Mouse (Mus musculus) gastrocnemius, postnatal 10 days (tissue): ENCODE measurements at regions not wholly inside any gene's neighbourhood (a gene's known extent, or its start where the extent isn't known, plus 50 kb on each side); places are given as distances from the start of the nearest gene placed in this dataset.

Experiments used
- DNase-seq: peaks from one replicate; pipeline ENCODE4 v3.0.0; 2021; ENCODE audit warnings: mixed read lengths

DNA sequence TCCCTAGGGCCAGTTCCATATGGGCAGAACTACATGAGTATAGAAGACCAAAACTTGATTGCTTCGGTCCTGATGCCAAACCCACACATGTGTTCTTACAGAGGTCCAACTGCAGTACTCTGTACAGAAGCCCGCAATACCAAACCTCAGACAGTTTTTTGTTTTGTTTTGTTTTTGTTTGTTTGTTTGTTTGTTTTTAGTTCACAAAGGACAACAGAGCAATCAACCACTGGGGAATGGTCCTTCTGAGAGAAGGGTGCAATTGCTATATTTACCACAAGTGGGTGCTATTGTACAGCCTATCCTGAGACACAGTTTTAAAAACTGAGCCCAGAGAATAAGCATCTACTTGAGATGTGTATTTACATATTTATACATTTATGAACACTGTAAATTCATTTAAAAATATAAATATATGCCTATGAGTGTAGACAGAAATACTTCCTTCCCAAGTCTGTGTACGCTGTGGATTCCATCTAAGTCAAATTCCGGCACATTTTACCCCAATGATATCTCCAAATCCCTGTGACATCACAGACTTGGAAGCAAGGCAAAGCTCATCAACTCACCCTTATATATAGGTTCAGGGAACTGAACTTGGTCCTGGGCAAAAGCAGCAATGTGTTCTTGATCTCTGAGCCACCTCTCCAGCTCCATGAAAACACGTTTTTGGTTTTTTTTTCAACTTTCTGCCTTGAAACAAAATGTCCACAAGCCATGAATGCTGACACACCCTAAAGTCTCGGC, 101.3 kb upstream of the A26c2 start:
- DNase-seq: no peak

DNA sequence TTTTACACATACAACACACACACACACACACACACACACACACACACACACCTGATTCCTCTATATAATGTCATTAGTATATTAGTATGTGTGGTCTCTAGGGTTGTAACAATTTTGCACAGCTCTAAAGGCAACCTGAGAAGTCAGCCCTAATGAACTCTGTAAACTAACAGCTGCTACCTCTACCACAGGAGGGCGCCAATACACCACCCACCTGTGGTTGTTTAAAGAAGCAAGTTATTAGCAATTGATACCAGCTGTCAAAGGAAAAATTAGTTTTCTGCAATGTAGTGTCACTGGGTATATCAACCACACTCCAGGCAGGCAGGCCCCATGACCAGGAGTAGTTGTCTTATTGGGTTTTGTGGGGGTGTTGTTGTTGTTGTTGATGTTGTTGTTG, 98.8 kb upstream of the A26c2 start:
- DNase-seq: peak; percentile 8

DNA sequence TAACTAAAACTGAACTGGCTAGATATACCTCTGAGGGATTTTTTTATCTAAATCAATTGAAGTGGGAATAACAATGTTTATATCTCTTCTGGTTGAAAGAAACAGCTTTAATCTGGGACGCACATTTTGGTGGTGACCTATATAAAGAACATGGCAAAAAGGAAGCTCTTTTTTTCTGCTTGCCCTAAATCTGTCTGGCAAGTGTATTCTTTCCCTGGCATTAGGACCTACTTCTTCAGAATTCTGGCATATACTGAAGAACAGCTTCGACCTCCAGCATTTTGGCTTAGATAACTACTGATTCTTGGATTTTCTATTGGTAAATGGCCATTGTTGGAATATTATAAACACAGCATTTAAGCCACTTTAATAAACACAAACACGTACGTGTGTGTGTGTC, 70.9 kb upstream of the A26c2 start:
- DNase-seq: no peak

DNA sequence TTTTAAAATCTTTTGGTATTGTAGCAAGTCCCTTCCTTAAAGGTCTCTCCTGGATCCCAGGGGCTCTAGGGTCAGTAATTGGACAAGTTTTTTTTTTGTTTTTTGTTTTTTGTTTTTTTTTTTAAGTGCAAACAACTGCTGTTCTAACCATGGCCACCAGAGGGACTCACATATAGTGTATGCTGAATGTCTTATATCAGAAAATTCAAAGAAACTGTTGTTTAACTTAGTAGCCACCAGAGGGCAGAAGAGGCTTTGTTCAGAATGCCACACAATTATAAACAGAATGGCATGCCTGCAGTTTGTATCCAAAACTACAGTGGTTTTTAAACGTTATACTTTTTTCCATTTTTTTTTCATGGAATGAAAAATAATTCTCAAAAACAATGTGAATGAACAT, 53.6 kb upstream of the A26c2 start:
- DNase-seq: peak; percentile 3
